Mouse (Mus musculus) T-cell, adult 2 months (primary cell): ENCODE data around the gene Tnrc18.
A peak's percentile ranks its signal among the peaks of the same experiment; 100 is the strongest.

ENCODE experiments used
- DNase-seq: peaks from one replicate; pipeline ENCODE4 v3.0.0; 2022; ENCODE audit warnings: low spot score

Gene Tnrc18

GRCm38 (mm10) chr5:142776080-142776479 is 41.4 kb downstream of the Tnrc18 start:
- no peak for DNase-seq

- no peak for DNase-seq
These were observed 42.7 kb downstream of the Tnrc18 start for GRCm38 (mm10) chr5:142774771-142775170.

DNA sequence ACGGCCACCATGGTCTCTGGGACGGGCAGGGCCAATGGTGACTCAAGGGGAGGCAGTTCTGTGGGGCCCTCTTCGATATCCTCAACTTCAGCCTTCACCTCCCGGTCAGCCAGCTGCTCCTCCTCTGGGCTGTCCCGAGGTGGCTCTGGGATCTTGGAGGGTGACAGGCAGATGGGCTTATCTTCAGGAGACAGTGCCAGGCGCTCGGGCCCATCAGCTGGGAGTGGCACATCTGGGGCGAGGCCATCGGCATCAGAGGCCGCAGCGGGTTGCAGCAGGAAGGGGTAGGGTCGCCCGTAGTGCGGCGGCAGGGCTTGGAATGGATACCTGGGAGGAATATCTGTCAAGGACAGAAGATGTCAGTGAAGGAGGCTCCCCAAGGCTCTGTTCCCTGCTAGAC is 45.5 kb downstream of the Tnrc18 start:
- DNase-seq = no peak

- DNase-seq = no peak
These were observed 46.4 kb downstream of the Tnrc18 start for GRCm38 (mm10) chr5:142771034-142771433.

GRCm38 (mm10) chr5:142769641-142770040 is 47.8 kb downstream of the Tnrc18 start:
- no peak for DNase-seq

- no peak for DNase-seq
These were observed 48.9 kb downstream of the Tnrc18 start for GRCm38 (mm10) chr5:142768352-142769267.

GRCm38 (mm10) chr5:142767937-142768336 is 49.5 kb downstream of the Tnrc18 start:
- peak; percentile 56 for DNase-seq

- no peak for DNase-seq
These were observed 50.8 kb downstream of the Tnrc18 start for GRCm38 (mm10) chr5:142766708-142767107.

DNA sequence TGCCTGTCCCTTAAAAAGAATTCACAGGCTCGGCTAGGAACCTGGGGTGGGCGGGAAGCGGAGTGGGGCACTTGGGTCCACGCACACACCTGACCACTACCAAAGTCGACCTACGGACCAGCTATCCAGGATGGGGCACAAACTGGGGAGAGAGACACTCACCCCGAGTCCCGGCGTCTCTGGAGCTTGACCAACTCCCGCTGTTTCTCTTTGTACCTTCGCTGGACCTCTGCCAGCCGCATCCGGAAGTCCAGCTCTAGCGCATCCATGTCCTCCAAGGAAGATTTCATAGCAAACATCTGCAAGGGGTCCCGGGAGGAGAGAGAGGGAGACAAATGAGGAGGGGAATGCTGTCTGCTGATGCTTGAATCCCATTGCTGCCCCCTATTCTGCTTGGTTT is 52.6 kb downstream of the Tnrc18 start:
- no peak for DNase-seq

DNA sequence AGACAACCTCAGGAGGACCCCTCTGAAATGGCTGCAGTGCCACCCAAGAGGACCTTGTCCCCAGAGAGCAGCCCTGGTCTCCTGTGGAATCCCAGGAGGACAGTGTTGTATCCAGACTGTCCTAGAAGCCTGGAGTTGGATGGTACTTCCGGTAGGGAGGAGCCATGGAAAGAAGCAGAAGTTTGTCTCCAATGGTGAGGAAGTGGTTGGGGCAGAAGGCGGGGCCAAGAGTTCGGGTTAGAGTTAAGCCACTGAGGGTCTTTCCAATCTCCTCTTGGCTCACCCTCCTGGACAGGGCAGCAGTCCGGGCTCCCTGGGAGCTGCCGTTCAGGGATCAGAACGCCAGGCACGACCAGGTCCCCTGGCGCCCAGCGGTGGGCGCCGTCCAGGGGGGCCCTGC is 53.2 kb downstream of the Tnrc18 start:
- DNase-seq = no peak

- DNase-seq = no peak
These were observed 55.2 kb downstream of the Tnrc18 start for GRCm38 (mm10) chr5:142762082-142762807.

GRCm38 (mm10) chr5:142761326-142761983 is 56.0 kb downstream of the Tnrc18 start:
- no peak for DNase-seq

DNA sequence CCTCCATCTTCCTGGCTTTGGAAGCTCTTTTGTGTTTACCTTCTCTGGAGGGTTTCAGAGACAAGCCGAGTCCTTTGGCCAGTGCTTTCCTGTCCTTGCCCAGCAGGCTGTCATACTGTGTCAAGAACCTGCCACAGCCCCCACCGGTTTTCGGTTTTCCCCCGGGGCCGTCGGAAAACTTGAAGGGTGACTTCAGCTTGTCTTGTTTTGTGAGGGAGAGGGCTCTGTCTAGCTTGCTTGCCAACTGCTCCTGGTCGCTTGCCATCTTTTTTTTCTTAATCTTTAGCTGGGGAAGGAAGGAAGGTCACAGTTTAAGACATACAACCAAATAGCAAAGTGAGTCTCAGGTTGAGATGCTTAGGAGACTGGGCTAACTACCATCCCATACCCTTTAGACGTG is 57.7 kb downstream of the Tnrc18 start:
- DNase-seq = no peak

GRCm38 (mm10) chr5:142752241-142752640 is 65.2 kb downstream of the Tnrc18 start:
- DNase-seq = no peak

DNA sequence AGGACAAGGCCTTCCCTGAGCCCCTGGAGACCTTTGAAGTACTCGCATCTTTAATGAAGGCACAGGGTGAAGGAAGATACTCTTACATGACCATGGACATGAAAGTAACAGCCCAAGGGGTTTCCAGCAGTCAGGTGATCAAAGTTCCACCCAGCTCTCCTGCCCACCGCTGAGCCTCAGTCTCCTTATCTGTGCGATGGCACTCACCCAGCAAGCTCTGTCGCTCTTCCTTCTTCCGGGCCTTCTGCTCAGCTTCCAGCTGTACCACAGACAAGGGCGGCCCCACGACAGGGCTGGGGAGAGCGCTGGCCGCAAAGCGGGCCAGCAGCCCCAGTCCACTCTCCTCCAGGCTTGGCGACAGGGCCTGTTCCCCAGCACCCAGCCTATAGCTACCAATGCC is 67.3 kb downstream of the Tnrc18 start:
- DNase-seq = no peak

- DNase-seq = no peak
These were observed 70.3 kb downstream of the Tnrc18 start for GRCm38 (mm10) chr5:142747026-142747629.

- no peak for DNase-seq
These were observed 77.5 kb downstream of the Tnrc18 start for GRCm38 (mm10) chr5:142739941-142740340.

DNA sequence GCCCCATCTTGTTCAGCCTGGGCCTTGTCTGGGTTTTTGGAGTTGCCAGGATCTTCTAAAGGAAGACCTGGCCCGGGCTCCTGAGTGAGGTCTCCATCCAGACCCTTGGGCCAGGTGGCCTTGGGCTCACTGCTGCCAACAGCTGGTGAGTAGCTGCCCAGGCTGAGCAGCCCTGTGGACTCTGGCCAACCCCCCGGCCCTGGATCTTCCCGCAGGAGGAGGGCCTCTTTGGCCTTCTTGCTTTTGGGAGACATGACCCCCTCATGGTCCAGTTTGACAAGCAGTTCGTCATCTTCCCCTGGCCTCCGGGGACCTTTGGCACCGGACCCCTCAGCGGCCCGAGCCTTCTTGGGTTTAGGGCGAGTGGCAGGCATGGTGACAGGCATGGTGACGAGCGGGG is 85.5 kb downstream of the Tnrc18 start:
- no peak for DNase-seq

- no peak for DNase-seq
These were observed 87.2 kb downstream of the Tnrc18 start for GRCm38 (mm10) chr5:142730295-142730694.

DNA sequence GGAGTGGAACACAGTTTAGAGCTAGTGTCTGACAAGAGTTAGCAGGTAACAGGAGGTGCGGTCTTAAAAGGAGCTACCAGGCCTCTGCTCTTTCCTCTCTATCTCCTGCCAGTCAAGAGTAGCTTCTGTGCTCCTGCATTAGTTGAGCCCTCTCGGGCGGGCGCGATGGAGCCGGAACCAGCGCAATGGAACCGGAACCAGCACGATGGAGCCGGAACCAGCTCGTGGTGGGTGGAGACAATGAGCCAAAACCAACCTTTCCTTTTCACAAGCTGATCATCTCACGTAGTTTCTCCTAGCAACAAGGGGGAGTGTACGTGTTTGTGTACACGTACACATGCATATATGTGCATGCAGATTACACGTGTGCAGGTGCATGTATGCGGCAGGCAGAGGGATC is 89.2 kb downstream of the Tnrc18 start:
- no peak for DNase-seq

DNA sequence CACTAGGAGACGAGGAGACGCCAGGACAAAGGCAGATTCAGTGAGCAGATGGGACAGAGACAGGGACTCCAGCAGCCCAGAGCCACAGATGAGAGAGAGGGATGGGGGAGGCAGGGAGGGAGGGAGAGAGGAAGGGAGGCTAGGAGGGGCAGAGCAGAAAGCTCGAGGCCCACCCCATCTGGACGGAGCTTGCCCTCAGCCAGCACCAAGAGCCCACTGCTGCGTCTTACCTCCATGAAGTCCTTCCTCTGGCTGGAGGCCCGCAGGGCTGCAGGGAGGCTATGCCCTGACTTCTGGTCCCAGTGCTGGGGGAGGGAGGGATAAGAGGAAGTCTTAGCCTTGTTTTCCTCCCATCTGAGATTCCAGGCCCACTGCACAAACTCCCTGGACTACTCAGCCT is 90.7 kb downstream of the Tnrc18 start:
- DNase-seq = no peak

GRCm38 (mm10) chr5:142724265-142724664 is 93.2 kb downstream of the Tnrc18 start:
- DNase-seq = no peak
